Mouse (Mus musculus) lung, adult 18-20 months (tissue): ENCODE data around the gene Ercc6l.
"Not testable (repeated sequence)": the region's sequence is repeated elsewhere in the genome, so short reads cannot be mapped to it uniquely, and the experiment has no call there.

Experiments
- DNase-seq, 2 experiments: peaks; one replicate each; pipeline ENCODE4 v3.0.0; 2022; ENCODE audit warnings: mixed read lengths in 2 of 2

The Ercc6l gene

DNA sequence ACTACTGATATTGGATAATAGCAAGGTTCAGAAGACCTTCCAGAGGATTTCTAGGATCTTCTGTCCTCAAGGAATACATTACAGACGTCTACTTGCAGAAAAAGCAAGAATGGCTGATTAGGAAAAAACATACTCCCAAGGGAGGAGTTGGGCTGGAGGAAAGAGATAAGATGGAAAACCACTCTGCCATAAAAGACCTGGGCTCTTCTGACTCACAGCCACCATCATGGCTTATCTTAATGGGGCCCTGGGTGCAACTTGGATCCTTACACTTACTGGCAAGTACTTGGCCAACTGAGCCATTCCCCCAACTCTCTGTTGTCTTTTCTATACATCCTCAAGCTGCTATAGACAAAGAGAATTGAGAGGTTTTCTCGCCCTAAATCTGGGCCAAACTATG is 53.1 kb downstream of the Ercc6l start:
- not testable (repeated sequence) for DNase-seq

DNA sequence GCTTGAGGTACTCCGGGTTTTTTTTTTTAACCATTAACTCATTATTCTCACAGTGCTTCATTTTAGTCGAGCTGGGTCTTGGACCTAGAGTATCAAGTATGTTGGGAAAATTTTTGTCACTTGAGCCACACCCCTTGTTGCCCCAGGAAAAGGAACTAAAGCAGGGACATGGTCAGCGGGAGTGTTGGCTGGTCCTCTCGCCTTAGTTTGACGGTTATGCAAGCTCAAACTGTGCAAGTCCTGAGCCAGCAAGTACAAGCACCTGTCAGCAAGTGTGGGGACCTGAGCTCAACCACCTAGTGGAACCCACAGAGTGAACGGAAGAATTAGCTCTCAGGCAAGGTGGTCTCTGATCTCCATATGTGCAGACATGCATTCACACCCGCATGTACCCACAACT is 55.0 kb downstream of the Ercc6l start:
- DNase-seq, result peak; percentile 12 to 33

DNA sequence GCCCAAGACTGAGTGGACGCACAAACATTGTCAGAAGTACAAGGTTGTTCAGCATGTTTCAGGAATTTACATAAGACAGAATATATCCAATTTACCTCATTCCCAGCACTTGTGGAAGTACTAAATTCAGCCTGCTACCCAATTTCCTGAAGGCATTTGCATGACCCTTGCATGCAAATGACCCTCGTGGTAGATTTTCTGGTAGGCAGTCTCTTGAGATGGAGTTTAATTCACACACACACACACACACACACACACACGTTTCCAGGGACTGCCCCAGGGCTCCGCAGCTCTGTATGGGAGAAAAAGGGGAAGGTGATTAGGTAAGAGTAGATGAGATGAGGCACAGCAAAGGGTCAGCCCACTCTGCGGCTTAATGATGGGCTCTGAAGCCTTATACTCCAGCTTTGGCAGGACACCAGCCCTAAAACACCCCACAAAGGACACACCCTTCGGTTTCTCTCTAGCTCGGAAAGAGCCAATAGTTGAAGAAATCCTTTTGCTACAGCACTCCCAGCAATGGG is 62.4 kb downstream of the Ercc6l start:
- DNase-seq, result no peak
